Mouse (Mus musculus) adrenal gland, adult 10 weeks (tissue): Measurements from ENCODE around the gene Dkk3. TPM values are rescaled to one million over a fixed set of nuclear protein-coding genes. Genes with fewer than 3 reads are reported as not detected.

ENCODE experiments used
- polyA plus RNA-seq: library from polyadenylated mRNA; stranded (reverse); fragments of 350-450 nt; fragmentation: Illumina TruSeq; extraction: RNeasy Lipid Tissue Mini Kit (QIAGEN cat#74804); gene quantifications from one replicate; pipeline ENCODE4 v1.2.3, GENCODE M21; 2014; ENCODE audit warnings: low read depth, low replicate concordance

Gene Dkk3
- 32.1 TPM for polyA plus RNA-seq

DNA sequence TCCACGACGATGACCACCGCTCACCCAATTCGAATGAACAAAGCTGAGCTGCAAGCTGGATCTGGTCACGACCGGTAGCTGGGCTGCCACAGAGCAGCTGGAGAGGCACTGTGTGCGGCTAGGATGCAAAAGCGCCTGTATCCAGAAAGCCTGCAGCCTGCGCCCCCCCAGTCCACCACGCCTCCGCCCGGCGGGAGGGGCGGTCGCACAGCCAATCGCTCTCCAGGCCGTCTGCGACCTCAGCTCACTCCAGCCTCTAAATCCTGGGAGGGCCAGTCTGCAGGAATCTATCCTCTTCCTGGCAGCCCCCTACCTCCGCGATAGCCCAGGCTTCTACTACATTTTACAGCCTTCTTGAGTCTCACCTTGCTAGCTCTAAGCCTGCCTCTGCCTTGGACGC, at the start of gene Dkk3:
Dkk3 (minus strand) TSS at position 116 of the 400 bp plus-strand sequence.

Other genes with a start within 250 kb of the Dkk3 start
- 129 TPM for gene Usp47, start 135.6 kb downstream of the Dkk3 start, polyA plus RNA-seq
- 5.1 TPM for gene Mical2, start 66.8 kb upstream of the Dkk3 start, polyA plus RNA-seq